Mouse (Mus musculus): ENCODE results near the gene Syde2.
A peak's percentile ranks its signal among the peaks of the same experiment; 100 is the strongest.

Syde2 gene

DNA sequence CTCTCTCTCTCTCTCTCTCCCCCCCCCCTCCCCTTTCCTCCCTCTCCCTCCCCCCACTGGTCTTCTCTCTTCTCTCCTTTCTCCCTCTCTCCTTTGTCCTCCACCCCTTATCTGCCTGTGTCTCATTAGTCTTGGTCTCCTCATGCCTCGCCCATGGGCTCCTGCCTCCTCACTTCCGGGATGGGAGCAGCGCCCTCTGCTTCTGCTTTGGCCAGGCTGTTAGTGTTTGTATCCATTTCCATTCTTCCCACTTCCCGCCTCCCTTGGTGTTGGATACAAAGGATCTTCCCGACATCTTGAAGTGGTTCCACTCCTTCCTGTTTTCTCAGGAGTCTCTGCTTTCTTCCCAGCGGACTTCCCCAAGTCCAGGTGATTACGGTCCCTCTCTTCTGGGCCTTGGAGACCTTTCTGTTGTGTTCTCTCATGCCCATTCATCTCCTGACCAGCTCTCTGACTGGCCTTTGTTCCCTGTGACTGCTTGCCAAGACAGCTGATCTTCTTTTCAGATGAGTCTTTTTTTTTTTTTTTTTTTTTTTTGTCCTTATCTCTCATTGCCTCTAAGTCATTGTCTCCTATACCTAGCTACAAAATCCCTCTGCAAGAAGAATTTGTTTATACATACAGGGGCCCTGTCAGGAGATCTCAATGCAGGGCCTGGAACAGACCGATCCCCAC is 24.0 kb downstream of the Syde2 start:
- no peak for DNase-seq (ENCODE audit: low spot score)

DNA sequence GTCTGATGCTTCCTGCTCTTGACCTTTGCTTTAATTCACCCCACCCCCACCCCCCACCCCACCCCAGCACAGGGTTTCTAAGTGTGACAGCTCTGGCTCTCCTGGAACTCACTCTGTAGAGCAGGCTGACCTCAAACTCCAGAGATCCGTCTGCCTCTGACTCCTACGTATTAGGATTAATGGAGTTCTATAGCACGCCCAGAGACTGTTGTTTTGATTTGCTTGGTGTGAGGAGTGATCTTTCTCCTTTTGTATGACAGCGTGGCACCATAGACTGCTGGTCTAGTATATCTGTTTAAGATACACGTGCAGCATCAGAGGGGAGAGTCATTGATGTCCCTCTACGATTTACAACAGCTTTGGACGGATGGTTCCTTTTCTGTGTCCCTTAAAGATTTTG is 25.8 kb downstream of the Syde2 start:
- DNase-seq (ENCODE audit: low spot score), result no peak

DNA sequence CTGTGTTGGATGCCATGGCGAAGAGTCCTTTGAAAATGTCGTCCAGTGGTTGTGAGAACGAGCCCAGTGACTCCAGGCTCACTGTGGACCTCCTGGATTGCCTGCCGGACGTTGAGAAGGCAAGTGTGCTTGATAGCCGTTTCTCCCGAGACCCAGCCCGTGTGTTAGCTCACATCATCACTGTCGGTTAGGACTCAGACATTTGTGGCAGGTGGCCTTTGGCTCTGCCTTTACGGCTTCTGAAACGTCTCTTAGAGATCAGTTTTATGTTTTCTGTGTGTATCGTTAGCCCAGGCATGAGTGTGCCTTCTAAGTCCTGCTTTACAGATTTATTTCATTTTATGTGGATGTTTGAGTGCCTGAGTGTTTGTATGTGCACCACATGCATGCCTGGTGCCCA is 26.7 kb downstream of the Syde2 start:
- no peak for DNase-seq (ENCODE audit: low spot score)

DNA sequence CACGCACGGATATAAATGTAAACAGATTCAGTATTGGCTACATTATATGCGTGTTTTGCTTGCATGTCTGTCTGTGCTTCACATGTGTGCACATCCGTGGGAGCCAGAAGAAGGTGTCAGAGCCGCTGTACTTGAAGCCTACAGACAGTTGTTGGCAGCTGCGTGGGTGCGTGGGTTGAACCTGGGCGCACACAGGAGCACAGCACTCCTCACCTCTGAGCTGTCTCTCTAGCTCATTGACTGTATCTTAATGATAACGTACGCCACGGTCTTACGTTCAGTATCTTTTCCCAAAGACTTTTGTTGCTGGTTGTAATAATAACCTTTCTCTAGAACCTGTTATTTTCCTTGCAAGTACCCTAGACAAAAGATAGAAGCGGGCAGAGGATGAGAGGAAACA is 29.3 kb downstream of the Syde2 start:
- DNase-seq (ENCODE audit: low spot score), result no peak

DNA sequence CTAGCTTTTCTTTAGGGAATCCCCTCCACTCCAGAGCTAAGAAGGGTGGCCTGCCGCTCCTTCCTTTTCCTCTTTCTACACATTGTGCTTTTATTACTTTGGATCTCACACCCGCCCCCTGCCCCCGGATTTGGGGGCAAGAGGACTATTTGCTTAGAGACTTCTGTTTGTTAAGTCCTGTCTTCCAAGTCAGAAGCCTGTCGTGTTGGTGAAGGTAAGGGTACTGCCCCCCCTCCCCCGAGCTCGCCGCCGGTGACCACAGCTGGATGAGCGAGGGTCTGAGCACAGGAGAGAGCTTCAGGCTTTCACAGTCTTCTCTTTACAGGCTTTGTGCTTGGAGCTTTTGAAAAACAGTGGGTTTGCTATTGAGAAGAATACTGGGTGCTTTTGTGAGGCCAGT is 29.9 kb downstream of the Syde2 start:
- no peak for DNase-seq (ENCODE audit: low spot score)

DNA sequence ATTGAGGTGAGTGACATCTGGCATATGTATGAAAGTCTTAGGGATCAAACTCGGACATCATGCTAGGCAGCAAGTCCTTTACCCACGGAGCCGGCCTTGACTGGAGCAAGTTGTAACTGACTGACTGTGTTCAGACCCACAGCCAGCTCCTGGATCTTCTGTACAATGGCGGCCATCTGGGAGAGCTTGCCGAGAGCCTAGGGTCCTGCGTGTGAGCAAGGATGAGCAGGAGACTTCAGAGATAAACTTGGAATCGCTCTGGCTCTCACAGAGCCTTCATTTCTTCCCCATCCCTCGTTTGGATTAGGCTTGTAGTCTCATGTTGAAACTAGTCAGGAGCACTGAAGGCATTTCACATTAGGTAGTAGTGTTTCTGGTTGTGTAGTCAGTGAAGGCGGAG is 34.6 kb downstream of the Syde2 start:
- no peak for DNase-seq (ENCODE audit: low spot score)

- DNase-seq (ENCODE audit: low spot score), result no peak
Observed at GRCm38 (mm10) chr3:146024746-146025145, 37.1 kb downstream of the Syde2 start.

GRCm38 (mm10) chr3:146025499-146025898 is 37.8 kb downstream of the Syde2 start:
- no peak for DNase-seq (ENCODE audit: low spot score)

DNA sequence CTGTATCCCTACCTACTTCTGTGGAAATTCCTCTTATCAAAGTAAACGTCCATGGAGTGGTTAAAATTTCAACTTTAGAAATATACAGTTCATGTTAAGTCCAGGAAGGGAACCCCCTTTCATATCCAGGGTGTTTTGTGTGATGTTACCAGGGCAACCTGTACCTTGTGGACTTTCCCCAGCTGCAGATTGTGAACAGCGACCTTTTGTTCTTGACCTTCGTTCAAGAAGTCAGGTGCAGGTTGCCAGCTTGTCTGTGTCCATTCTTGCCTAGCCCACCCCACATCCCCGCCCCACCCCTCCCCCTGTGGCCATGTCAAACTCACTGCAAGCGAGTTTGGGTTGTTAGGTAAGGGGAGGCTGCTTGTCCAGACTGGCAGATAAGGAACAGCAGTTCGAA is 39.4 kb downstream of the Syde2 start:
- DNase-seq (ENCODE audit: low spot score), result peak; percentile 34

DNA sequence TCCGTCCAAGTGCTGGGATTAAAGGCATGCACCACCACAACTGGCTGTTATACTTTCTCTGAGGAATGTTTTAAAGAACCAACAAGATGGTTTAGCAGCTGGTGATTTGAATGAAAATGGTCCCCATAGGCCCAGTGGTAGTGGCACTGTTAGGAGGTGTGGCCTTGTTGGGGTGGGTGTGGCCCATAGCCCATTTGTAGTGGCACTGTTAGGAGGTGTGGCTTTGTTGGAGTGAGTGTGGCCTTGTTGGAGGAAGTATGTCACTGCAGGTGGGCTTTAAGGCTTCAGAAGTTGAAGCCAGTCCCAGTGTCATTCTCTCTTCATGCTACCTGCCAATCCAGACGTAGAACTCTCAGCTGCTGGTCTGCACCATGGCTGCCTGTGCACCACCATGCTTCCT is 40.7 kb downstream of the Syde2 start:
- no peak for DNase-seq (ENCODE audit: low spot score)

GRCm38 (mm10) chr3:146029234-146029633 is 41.6 kb downstream of the Syde2 start:
- no peak for DNase-seq (ENCODE audit: low spot score)

- DNase-seq (ENCODE audit: low spot score), result no peak
Observed at GRCm38 (mm10) chr3:146030255-146030836, 42.7 kb downstream of the Syde2 start.

DNA sequence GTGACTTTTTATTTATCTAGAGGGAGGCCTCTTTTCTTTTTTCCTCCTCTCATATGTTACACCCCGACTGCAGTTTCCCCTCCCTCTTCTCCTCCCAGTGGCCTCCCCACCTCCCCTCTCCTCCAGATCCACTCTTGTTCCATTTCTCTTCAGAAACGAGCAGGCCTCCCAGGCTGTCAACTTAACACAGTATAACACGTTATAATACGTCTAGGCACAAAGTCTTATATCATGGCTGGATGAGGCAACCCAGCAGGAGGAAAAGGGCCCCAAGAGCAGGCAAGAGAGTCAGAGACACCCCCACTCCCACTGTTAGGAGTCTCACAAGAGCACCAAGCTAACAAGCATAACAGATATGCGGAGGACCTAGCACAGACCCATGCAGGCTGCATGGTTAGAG is 45.3 kb downstream of the Syde2 start:
- DNase-seq (ENCODE audit: low spot score), result no peak

DNA sequence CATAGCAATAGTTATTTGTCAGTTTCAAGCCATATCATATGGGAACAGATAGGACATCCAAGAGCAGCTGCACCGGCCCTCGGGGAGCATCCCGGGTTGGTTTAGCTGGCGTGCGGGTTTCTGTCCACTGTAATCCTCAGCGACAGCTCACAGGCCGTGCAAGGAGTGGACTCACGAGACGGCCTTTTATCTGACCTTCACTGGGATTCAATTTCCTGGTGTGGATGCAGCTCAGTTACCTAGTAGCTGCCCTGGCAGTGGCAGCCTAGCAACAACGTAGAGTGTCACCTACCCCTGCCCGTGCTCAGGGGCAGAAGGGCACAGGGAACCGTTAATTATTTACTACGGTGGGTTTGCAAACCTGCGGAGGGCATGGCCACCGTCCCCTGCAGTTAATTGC is 50.2 kb downstream of the Syde2 start:
- DNase-seq (ENCODE audit: low spot score), result no peak

- DNase-seq (ENCODE audit: low spot score), result no peak
Observed at GRCm38 (mm10) chr3:146039132-146039903, 51.6 kb downstream of the Syde2 start.

- no peak for DNase-seq (ENCODE audit: low spot score)
Observed at GRCm38 (mm10) chr3:146041382-146041781, 53.7 kb downstream of the Syde2 start.

GRCm38 (mm10) chr3:146044977-146045376 is 57.3 kb downstream of the Syde2 start:
- no peak for DNase-seq (ENCODE audit: low spot score)

DNA sequence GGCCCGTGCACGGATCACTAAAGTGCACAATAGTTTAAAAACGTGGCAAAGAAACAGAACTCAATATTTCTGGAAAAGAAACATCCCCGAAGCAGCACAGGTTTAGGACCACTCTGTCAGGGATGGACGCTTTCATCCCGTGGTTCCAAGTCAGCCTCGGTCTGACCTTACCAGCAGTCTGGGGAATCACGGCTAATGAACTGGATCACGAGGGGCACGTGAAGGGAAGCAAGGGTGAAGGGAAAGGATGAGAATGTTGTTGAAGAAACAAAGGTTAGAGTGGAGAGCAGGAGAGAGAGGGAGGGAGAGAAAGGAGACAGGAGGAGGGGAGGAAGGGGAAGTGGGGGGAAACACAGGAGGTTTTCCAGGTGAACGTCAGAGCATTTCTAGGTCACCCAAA is 58.4 kb downstream of the Syde2 start:
- no peak for DNase-seq (ENCODE audit: low spot score)

DNA sequence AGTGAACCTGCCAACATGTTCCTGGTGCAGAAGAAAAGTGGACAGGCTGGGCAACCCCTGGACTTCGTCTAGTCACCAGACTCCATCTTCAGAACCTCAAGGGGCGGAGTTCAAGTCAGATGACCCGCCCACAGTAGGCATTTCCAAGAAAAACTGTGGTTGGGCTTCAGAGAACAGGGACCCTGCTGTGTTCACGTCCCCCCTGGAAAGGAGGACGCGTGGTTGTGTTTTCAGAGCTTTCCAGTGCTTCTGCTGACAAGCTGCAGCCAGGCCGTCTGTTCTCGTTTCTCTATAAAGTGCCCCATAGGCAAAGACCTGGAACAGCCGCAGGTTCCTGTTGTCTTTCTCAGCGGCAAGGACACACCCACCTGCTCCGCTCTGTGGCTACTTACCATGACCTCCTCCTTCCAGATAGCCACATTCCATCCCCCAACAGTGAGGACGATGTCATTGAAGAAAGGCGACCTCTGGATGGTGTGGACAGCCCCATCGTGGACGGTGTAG is 60.1 kb downstream of the Syde2 start:
- DNase-seq (ENCODE audit: low spot score), result peak; percentile 45

GRCm38 (mm10) chr3:146049951-146050350 is 62.3 kb downstream of the Syde2 start:
- no peak for DNase-seq (ENCODE audit: low spot score)

- no peak for DNase-seq (ENCODE audit: low spot score)
Observed at GRCm38 (mm10) chr3:146051277-146052007, 63.8 kb downstream of the Syde2 start.

DNA sequence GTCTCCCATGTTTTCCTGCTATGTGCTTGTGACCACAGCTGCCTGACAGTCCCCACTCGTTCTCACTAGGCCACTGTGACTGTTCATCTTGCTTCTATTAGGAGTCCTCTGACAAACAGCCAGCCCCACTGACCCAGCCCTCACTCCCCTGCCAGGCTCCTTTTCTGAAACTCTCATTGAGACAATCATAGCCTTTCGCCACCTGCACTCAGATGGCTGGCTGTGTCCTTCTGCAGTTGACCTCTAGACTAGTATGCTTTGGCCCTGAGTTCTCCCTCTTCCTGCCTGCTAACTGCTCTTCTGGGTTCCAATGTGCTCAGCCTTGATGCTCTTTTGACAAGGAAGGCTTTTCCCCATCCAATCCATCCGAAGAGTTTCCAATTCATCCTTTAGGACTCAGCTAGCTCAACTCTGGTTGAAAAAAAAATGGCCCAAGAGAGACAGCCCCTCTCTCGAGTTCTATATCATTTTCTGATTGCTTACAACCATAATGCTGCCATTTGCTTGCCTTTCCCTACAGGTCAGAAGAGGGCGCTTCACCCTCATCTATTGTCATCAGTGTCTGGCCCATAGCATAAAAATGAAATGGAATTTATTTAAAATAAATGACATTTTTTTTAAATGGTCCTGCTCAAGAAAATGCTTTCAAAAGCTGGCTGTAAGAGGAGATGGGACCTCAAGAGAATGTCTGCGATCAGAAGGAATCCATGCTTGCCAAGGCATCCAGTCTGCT is 65.6 kb downstream of the Syde2 start:
- no peak for DNase-seq (ENCODE audit: low spot score)
